Mouse (Mus musculus): ENCODE measurements around the gene Rab20.

DNA sequence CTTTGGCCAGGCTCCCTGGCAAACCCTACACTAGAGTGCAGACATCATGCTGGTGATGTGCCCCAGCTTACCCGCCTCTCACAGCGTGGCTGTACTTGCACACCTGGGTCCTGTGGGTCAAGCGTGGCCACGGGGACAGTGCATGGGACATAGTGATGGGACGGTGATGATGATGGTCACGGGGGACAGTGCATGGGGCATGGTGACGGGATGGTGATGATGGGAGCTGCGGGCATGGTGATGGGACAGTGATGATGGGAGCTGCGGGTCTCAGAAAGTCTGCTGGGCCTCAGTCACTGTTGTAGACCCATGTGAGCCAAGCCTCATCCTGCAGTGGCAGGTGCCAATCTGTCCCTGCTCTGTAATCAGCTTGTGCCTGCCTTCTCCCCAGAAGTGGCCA lies 37.8 kb upstream of the Rab20 start:
- TF ChIP-seq HCFC1 (IDR thresholded peaks at IDR 0.05; ENCODE audit: borderline replicate concordance, insufficient read depth, low read length) (no peak), ZNF384 (IDR thresholded peaks at IDR 0.05; ENCODE audit: low read depth, low read length) (no peak)

All from ES-E14 (cell line).